Mouse (Mus musculus): ENCODE results near the gene Leo1.
"Not testable (repeated sequence)": the region's sequence is repeated elsewhere in the genome, so short reads cannot be mapped to it uniquely, and the experiment has no call there.

Leo1 gene

DNA sequence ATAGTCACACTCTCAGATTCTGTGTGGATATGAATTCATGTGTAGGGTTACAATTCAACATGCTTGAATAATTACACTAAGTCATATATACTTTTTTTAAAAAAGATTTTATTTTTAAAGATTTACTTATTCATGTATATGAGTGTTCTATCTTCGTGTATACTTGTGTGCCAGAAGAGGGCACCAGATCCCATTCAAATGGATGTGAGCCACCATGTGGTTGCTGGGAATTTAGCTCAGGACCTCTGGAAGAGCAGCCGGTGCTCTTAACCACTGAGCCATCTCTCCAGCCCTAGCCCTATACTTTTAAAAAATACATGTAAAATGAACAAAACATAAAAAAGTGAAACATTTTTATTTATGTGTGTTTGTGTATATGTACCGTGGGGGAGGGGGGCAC is 26.3 kb downstream of the Leo1 start:
- DNase-seq (ENCODE audit: low read depth, low spot score) = no peak

GRCm38 (mm10) chr9:75468297-75468696 is 27.0 kb downstream of the Leo1 start:
- DNase-seq (ENCODE audit: low read depth, low spot score) = no peak

- DNase-seq (ENCODE audit: low read depth, low spot score) = no peak
These were observed 35.9 kb downstream of the Leo1 start for GRCm38 (mm10) chr9:75477212-75477611.

- DNase-seq (ENCODE audit: low read depth, low spot score) = no peak
These were observed 37.9 kb downstream of the Leo1 start for GRCm38 (mm10) chr9:75479106-75479725.

GRCm38 (mm10) chr9:75480536-75481075 is 39.3 kb downstream of the Leo1 start:
- no peak for DNase-seq (ENCODE audit: low read depth, low spot score)

DNA sequence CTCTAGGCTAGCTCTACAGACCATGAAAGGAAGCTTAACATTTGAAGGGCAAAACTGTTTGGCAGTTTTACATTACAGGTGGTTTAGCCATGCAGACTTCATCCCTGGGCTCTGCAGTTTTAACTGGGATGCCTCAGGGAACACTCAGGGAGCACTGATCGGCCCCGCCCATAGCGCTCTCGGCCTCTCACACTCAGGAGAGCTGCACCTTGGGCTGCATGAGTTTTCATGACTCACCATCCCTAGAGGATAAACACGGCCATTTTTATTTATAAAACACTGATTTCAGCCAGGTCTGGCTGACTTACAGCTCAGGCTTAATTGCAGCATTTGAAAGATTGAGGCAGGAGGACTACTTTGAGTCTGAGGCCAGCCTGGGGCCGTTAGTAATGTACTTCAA is 43.9 kb downstream of the Leo1 start:
- DNase-seq (ENCODE audit: low read depth, low spot score) = peak; percentile 74

- DNase-seq (ENCODE audit: low read depth, low spot score) = not testable (repeated sequence)
These were observed 46.9 kb downstream of the Leo1 start for GRCm38 (mm10) chr9:75488255-75488654.

DNA sequence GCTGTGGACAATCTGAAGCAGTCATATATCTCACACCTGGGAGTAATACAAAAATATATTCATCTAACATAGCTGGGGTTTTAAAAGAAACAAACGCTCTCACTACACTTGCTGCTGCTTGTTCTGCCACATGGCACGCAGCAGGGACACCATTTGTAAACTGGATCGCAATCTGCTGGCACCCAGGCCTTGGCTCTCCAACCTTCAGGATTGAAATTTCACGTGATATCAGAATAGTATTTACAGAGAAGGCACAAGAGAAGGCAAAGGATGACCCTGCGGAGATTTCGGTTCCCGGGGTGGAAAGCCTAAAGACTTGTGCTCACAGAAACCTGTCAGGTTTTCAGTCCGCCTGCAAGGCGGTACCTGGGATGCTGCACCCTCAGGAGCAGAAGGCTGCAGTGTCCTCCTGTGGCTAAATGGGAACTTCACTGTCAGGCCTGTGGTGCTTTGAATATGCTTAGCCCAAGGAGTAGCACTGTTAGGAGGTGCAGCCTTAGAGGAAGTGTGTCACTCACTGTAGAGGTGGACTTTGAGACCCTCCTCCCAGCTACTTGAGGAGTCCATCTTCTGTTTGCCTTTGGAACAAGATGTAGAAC is 53.2 kb downstream of the Leo1 start:
- no peak for DNase-seq (ENCODE audit: low read depth, low spot score)

- DNase-seq (ENCODE audit: low read depth, low spot score) = no peak
These were observed 54.6 kb downstream of the Leo1 start for GRCm38 (mm10) chr9:75495945-75496344.

DNA sequence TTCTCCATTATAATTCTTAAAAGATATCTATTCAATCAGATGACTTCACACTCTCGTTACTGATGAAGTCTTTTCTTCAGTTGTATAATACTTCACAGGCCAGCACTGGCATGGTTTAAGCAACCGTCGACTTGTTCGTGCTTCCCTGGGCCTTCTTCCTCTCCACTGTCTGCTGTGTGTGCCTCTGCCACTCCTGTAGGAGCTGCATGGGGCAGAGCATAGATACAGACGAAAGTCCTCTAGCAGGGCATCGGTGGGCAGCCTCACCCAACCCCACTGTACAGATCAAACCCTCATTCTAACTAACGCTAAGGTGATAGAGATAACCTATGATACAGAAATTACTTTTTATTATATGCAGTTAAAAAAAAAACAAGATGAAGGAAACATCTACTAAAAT is 57.2 kb downstream of the Leo1 start:
- DNase-seq (ENCODE audit: low read depth, low spot score) = no peak

DNA sequence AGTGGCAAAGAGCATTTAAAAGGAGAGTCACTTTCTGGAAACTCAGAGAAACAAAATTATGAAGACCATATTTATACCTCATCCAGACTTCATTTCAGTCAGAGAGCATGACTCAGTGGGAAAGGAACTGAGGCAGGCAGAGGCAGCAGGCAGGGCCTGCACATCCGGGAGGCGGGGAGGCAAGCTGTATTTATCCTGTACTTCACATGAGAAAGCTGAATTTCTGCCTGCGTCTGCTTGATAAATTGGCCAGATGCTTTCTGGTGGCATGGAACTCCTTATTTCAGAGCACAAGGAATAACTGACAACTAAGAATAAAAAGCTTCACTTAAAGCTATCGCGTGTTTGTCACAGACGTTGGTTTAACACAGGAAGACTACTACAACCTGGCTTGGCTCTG is 63.0 kb downstream of the Leo1 start:
- DNase-seq (ENCODE audit: low read depth, low spot score) = no peak

- no peak for DNase-seq (ENCODE audit: low read depth, low spot score)
These were observed 70.1 kb downstream of the Leo1 start for GRCm38 (mm10) chr9:75511236-75511939.

GRCm38 (mm10) chr9:75515464-75516113 is 74.3 kb downstream of the Leo1 start:
- DNase-seq (ENCODE audit: low read depth, low spot score) = peak; percentile 79

Measured in 3T3-L1 (cell line).